ENCODE assay signal across 8 mouse cellular contexts in the genomic region with DNA sequence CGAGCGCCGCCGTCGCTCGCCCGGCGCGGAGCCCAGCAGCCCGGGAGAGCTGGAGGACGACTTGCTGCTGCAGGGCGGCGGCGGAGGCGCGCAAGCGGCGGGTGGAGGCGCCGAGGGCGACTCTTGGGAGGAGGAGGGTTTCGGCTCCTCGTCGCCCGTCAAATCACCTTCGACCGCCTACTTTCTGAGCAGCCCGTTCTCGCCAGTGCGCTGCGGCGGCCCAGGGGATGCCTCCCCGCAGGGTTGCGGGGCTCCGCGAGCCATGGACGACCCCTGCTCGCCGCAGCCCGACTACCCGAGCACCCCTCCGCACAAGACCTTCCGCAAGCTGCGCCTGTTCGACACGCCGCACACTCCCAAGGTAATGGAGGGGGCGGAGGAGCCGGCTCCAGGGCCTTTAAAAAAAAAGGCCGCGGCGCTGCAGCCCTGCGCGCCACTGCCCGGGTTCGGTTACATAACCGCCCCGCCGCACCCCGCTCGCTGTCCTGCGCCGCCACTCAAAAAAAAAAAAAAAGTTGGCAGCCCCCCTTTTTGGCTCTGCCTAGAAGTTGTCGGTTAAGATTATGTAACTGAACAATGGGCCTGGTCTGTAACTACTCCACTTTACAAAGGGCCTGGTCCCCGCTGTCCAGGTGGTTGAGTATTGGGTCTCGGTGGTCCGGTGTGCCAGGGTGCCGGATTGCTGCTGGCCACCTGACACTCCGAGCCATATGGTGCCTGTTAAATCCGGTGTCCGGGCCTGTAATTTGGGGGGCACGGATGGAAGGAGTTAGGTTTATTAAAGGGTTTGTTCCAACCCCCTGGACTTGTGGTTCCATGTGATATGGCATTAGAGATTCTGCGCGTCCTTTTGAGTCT. TPM values are rescaled to one million over a fixed set of nuclear protein-coding genes. Genes with fewer than 3 reads are reported as not detected.
A peak's percentile ranks its signal among the peaks of the same experiment; 100 is the strongest.
DNase-seq lines count a peak whose midpoint lies in the region; ATAC-seq and TF ChIP-seq lines count a peak whose summit lies in the region.

No protein-coding gene starts in this region.

- no peaks in the 10 kb centered on the region for H3K9me3 ChIP-seq in forebrain, embryonic 12.5 days
- no peaks in the 10 kb centered on the region for H3K9me3 ChIP-seq in heart, postnatal 0 days (replicated peaks; ENCODE audit: control insufficient read depth, low read length)
- no peaks in the 10 kb centered on the region for H3K9me3 ChIP-seq in liver, postnatal 0 days (ENCODE audit: low read length)

- under 1% methylated on average over 74 of the region's 74 CpGs for WGBS in forebrain, embryonic 12.5 days
- under 1% methylated on average over 68 of the region's 74 CpGs for WGBS in heart, postnatal 0 days
- 2% methylated on average over 60 of the region's 74 CpGs for WGBS in liver, postnatal 0 days (ENCODE audit: insufficient replicate concordance)

- H3K9ac ChIP-seq in forebrain, embryonic 12.5 days = peak overlapping the region; percentile 97
- H3K9ac ChIP-seq in heart, postnatal 0 days (replicated peaks; ENCODE audit: low read depth, low read length) = peak overlapping the region; percentile 91
- H3K9ac ChIP-seq in liver, postnatal 0 days (replicated peaks) = peak overlapping the region; percentile 88

- H3K27ac ChIP-seq in forebrain, embryonic 12.5 days = peak overlapping the region; percentile 94
- H3K27ac ChIP-seq in heart, postnatal 0 days (ENCODE audit: low read depth) = peak overlapping the region; percentile 97
- H3K27ac ChIP-seq in liver, postnatal 0 days (ENCODE audit: low read depth) = peak overlapping the region; percentile 89

- TF ChIP-seq CTCF in heart, postnatal 0 days (IDR thresholded peaks at IDR 0.05; ENCODE audit: low read depth) = no peak
- TF ChIP-seq CTCF in liver, postnatal 0 days (IDR thresholded peaks at IDR 0.05; ENCODE audit: low read depth) = no peak

- H3K4me3 ChIP-seq in forebrain, embryonic 12.5 days (replicated peaks) = peak overlapping the region; percentile 97
- H3K4me3 ChIP-seq in heart, postnatal 0 days (ENCODE audit: low read depth, low read length) = peak overlapping the region; percentile 88
- peak overlapping the region; percentile 95 for H3K4me3 ChIP-seq in liver, postnatal 0 days (ENCODE audit: low read depth, low read length)

- peak; percentile 49 for DNase-seq in ES-CJ7 (ENCODE audit: low read depth, low spot score)
- peak; percentile 30 for DNase-seq in c-Kit-positive CD71-positive TER-119-negative erythroid progenitor cells, embryonic 14.5 days (ENCODE audit: low read depth)
- DNase-seq in heart, postnatal 0 days (ENCODE audit: low spot score) = peak; percentile 57
- DNase-seq in kidney, postnatal 36 days = peak; percentile 87
- DNase-seq in liver, postnatal 0 days = peak; percentile 72
- peak; percentile 37 for DNase-seq in ovary, adult 18-20 months (ENCODE audit: low spot score)
- peak; percentile 77 for DNase-seq in thymus, postnatal 4 days

- H3K27me3 ChIP-seq in forebrain, embryonic 12.5 days = no peaks in the 10 kb centered on the region
- no peaks in the 10 kb centered on the region for H3K27me3 ChIP-seq in heart, postnatal 0 days (ENCODE audit: control insufficient read depth, insufficient read depth, low read length)
- H3K27me3 ChIP-seq in liver, postnatal 0 days (ENCODE audit: insufficient read depth, low read length) = no peaks in the 10 kb centered on the region

- peaks cover 23% of the 10 kb centered on the region for H3K4me1 ChIP-seq in forebrain, embryonic 12.5 days
- peaks cover 9% of the 10 kb centered on the region; the same call in 1 of the 2 replicates for H3K4me1 ChIP-seq in heart, postnatal 0 days (ENCODE audit: control insufficient read depth, insufficient read depth)
- peaks cover 14% of the 10 kb centered on the region for H3K4me1 ChIP-seq in liver, postnatal 0 days (ENCODE audit: insufficient read depth)

- TF ChIP-seq EP300 in heart, postnatal 0 days (IDR thresholded peaks at IDR 0.05; ENCODE audit: low read depth) = peak; percentile 51; the same call in 1 of the 2 replicates
- no peak for TF ChIP-seq EP300 in liver, postnatal 0 days (IDR thresholded peaks at IDR 0.05; ENCODE audit: low read depth)

- peak overlapping the region; percentile 76 for H3K4me2 ChIP-seq in forebrain, embryonic 12.5 days
- peak overlapping the region; percentile 90 for H3K4me2 ChIP-seq in heart, postnatal 0 days (ENCODE audit: low read depth, low read length)
- peak overlapping the region; percentile 92 for H3K4me2 ChIP-seq in liver, postnatal 0 days (ENCODE audit: low read depth, low read length)

- H3K36me3 ChIP-seq in forebrain, embryonic 12.5 days (replicated peaks) = peaks cover 17% of the 10 kb centered on the region
- H3K36me3 ChIP-seq in heart, postnatal 0 days (replicated peaks; ENCODE audit: control insufficient read depth, insufficient read depth, low read length) = peaks cover 9% of the 10 kb centered on the region
- H3K36me3 ChIP-seq in liver, postnatal 0 days (replicated peaks; ENCODE audit: insufficient read depth, low read length) = peaks cover 13% of the 10 kb centered on the region

- ATAC-seq in forebrain, embryonic 12.5 days (ENCODE audit: low FRiP score) = peak; percentile 23
- peak; percentile 2 for ATAC-seq in heart, postnatal 0 days (ENCODE audit: insufficient read depth, low read depth)
- ATAC-seq in liver, postnatal 0 days = peak; percentile 1

RNA-seq across cellular contexts. Expression of a gene that starts 0.9 kb away (rescaled TPM):
- 36.9 and 39.3 TPM in 2 replicates for polyA plus RNA-seq in forebrain, embryonic 12.5 days (2016; fragmentation: Nextera tagmentation; extraction: Ambion mirVana)
- 21.4 and 27.9 TPM in 2 replicates for total RNA-seq in heart, postnatal 0 days (2014; rRNA removed; ENCODE audit: low replicate concordance)
- 17.2 and 20.3 TPM in 2 replicates for polyA plus RNA-seq in heart, postnatal 0 days (2015; fragmentation: Nextera tagmentation; extraction: Ambion mirVana)
- 4.5 and 5.3 TPM in 2 replicates for polyA plus RNA-seq in liver, postnatal 0 days (2015; fragmentation: Nextera tagmentation; extraction: Ambion mirVana)

Comparison
In these comparisons a context has a peak if more than half of its experiments do, and no peak if none do; other contexts are left out.
1. Peak in every context shown above with its lines: DNase-seq, ATAC-seq, H3K4me3 ChIP-seq and H3K27ac ChIP-seq.
2. DNase-seq: peak in every context shown above with its lines; median percentile 87 in kidney, postnatal 36 days; 77 in thymus, postnatal 4 days; 72 in liver, postnatal 0 days; 57 in heart, postnatal 0 days; 49 in ES-CJ7; 37 in ovary, adult 18-20 months; 30 in c-Kit-positive CD71-positive TER-119-negative erythroid progenitor cells, embryonic 14.5 days.